Mouse (Mus musculus): Measurements from ENCODE around the gene H2-Ab1.

DNA sequence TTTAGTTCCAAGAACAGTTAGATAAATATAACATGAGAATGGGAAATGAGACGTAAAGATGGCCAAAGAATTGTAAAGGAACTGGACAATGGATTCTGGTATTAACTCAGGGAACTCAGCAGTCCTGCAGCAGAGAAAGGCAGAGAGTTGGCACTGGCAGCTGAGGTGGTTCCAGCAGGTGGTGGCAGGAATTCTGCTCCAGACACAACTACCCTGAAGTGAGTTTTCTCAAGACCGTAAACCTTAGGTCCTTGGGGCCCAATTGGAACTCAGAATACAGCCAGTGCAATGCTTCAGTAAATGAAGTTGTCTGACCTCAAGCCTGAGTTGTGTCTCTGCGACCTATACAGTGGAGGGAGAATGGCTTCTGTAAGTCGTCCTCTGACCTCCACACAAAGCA is 36.8 kb downstream of the H2-Ab1 start:
- no peak for TF ChIP-seq TAL1 (IDR thresholded peaks at IDR 0.05; ENCODE audit: low read length)
- TF ChIP-seq GATA1 (IDR thresholded peaks at IDR 0.05; ENCODE audit: low read length): no peak

Measured in erythroblast, embryonic 14.5 days (primary cell).